19 mouse cellular contexts compared by ENCODE assay signal in the genomic region with DNA sequence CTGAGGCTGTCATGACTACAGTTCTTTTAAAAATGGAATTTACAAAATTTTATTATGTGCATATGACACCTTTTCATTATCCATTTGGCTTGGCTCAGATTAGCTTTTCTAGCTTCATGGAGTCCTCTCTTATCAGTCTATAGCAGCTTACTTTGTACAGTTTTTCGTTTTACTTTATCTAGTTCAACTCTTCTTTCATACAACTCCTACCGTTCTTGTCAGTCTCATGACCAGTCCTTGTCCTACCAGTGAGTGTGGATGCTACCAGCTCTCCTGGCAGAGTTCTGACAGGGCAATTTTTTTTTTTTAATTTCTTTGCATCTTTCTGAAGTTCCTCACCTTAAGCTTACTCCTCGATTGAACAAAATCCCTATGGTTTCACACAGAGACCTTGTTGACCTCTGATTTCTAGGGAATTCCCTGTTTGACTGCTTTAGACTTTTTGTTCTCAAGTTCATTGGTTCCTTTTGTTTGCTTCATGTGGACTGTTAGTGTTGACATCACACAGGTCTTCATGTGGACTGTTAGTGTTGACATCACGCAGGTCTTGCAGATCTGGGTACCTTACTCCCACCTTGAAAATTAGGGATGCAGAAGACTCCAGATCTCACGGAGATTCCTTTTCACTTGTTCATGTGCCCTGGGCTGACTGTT.
"Had no signal": no experiment of that assay in that cellular context is flagged by ENCODE, and none has a peak within 500 bp of the region (broad histone marks: within the 10 kb centered on the region; RNA-seq: fewer than 3 reads in every experiment).

No protein-coding gene starts in this region.

- H3K27ac ChIP-seq: layer of hippocampus, adult 2 months; left cerebral cortex, adult 2 months; limb, embryonic 15.5 days; midbrain, embryonic 12.5 days; neural tube, embryonic 13.5 days; stomach, embryonic 15.5 days had no signal

- H3K4me3 ChIP-seq: layer of hippocampus, adult 2 months; left cerebral cortex, adult 2 months; limb, embryonic 15.5 days; megakaryocyte, embryonic 14.5 days; midbrain, embryonic 12.5 days; neural tube, embryonic 13.5 days; stomach, embryonic 15.5 days had no signal

- H3K36me3 ChIP-seq: stomach, embryonic 15.5 days had no signal

- H3K4me1 ChIP-seq: limb, embryonic 15.5 days; megakaryocyte, embryonic 14.5 days; midbrain, embryonic 12.5 days; neural tube, embryonic 13.5 days; stomach, embryonic 15.5 days had no signal

- H3K9ac ChIP-seq: limb, embryonic 15.5 days; lung, embryonic 14.5 days; midbrain, embryonic 12.5 days; neural tube, embryonic 13.5 days; stomach, embryonic 15.5 days had no signal

- ATAC-seq: intestine, postnatal 0 days; midbrain, embryonic 16.5 days had no signal

- DNase-seq: kidney, adult 9 months; kidney, postnatal 10 days; kidney, postnatal 4 days; lung, embryonic 14.5 days; lung, postnatal 10 days; lung, postnatal 4 days; retina, postnatal 1 day; right cerebral cortex, postnatal 14 days; thymus, adult 2 months; thymus, postnatal 25 days had no signal

- H3K9me3 ChIP-seq: limb, embryonic 15.5 days; megakaryocyte, embryonic 14.5 days; midbrain, embryonic 12.5 days; neural tube, embryonic 13.5 days; stomach, embryonic 15.5 days had no signal

- H3K27me3 ChIP-seq: limb, embryonic 15.5 days; megakaryocyte, embryonic 14.5 days; midbrain, embryonic 12.5 days; neural tube, embryonic 13.5 days; stomach, embryonic 15.5 days had no signal

- H3K4me2 ChIP-seq: limb, embryonic 15.5 days; lung, embryonic 14.5 days; midbrain, embryonic 12.5 days; neural tube, embryonic 13.5 days; stomach, embryonic 15.5 days had no signal
